Mouse (Mus musculus) myocyte (in vitro differentiated cells): ENCODE measurements around the gene Ghrl.

ENCODE experiments used
- CEBPB ChIP-seq: IDR thresholded peaks from 2 replicates; pipeline ENCODE4 v1.6.1; 2011; ENCODE audit warnings: mild to moderate bottlenecking, moderate library complexity; ENCODE audit not compliant: poor library complexity, insufficient read depth, severe bottlenecking
- E2F4 ChIP-seq: IDR thresholded peaks from one replicate; pipeline ENCODE4 v1.6.1; 2011; ENCODE audit warnings: mild to moderate bottlenecking, control low read depth, moderate library complexity; ENCODE audit not compliant: insufficient read depth
- MYOG ChIP-seq, 3 experiments: IDR thresholded peaks; one replicate each; pipeline ENCODE4 v1.6.1; 2011; ENCODE audit warnings: control low read depth in 2 of 3, low read depth in 2 of 3, mild to moderate bottlenecking in 2 of 3; ENCODE audit not compliant: insufficient read length in 2 of 3, control insufficient read depth in 1 of 3, insufficient read depth in 1 of 3
- REST ChIP-seq: IDR thresholded peaks from one replicate; pipeline ENCODE4 v1.6.1; 2011; ENCODE audit warnings: mild to moderate bottlenecking, control low read depth, moderate library complexity; ENCODE audit not compliant: insufficient read depth, insufficient read length

- TF ChIP-seq CEBPB (no peak), MYOG (IDR thresholded peaks at IDR 0.05; ENCODE audit: control insufficient read depth in 1 of 3, insufficient read depth in 1 of 3, insufficient read length in 2 of 3, low read depth in 2 of 3) (no peak), E2F4 (no peak), REST (no peak)
Observed at GRCm38 (mm10) chr6:113693377-113693776, 26.3 kb downstream of the Ghrl start.
